Mouse (Mus musculus) kidney, embryonic 14.5 days (tissue): ENCODE measurements at regions not wholly inside any gene's neighbourhood (a gene's known extent, or its start where the extent isn't known, plus 50 kb on each side); places are given as distances from the start of the nearest gene placed in this dataset.

Experiments
- ATAC-seq: fragments of 200-750 bp; cut with Nextera tagmentation; 2 replicates; pipeline ENCODE4 v1.8.0; 2017; ENCODE audit warnings: moderate number of reproducible peaks, mild to moderate bottlenecking, moderate TSS enrichment, moderate library complexity; ENCODE audit not compliant: low FRiP score, low TSS enrichment
- H3K27ac ChIP-seq: fragments of 300-500 bp; sonication (generic); 2 replicates; pipeline ENCODE4 v1.5.1; 2014; ENCODE audit warnings: low read depth, mild to moderate bottlenecking, low read length, moderate library complexity, mixed read lengths
- H3K27me3 ChIP-seq: fragments of 300-500 bp; sonication (generic); 2 replicates; pipeline ENCODE4 v1.6.1; 2014; ENCODE audit warnings: mild to moderate bottlenecking, low read length; ENCODE audit not compliant: control insufficient read depth, insufficient read depth
- H3K36me3 ChIP-seq: fragments of 300-500 bp; sonication (generic); 2 replicates; pipeline ENCODE4 v1.6.1; 2014; ENCODE audit warnings: low read length, mixed read lengths; ENCODE audit not compliant: control insufficient read depth, insufficient read depth
- H3K4me1 ChIP-seq: fragments of 300-500 bp; sonication (generic); 2 replicates; pipeline ENCODE4 v1.6.1; 2014; ENCODE audit warnings: low read length, mixed read lengths; ENCODE audit not compliant: control insufficient read depth, insufficient read depth
- H3K4me2 ChIP-seq: fragments of 300-500 bp; sonication (generic); replicated peaks from 2 replicates; pipeline ENCODE4 v1.6.1; 2014; ENCODE audit warnings: low read depth, mild to moderate bottlenecking, low read length
- H3K4me3 ChIP-seq: fragments of 300-500 bp; sonication (generic); 2 replicates; pipeline ENCODE4 v1.5.1; 2014; ENCODE audit warnings: mild to moderate bottlenecking, low read length
- H3K9ac ChIP-seq: fragments of 300-500 bp; sonication (generic); 2 replicates; pipeline ENCODE4 v1.6.1; 2014; ENCODE audit warnings: low read depth, mild to moderate bottlenecking, low read length, moderate library complexity
- H3K9me3 ChIP-seq: fragments of 300-500 bp; sonication (generic); 2 replicates; pipeline ENCODE4 v1.6.1; 2016; ENCODE audit warnings: low read length; ENCODE audit not compliant: control insufficient read depth
- WGBS: fragments of 180-500 bp; shearing (Covaris S2); extraction: QIAGEN DNeasy Blood & Tissue Kit; methylation state at CpG from one replicate; pipeline ENCODE4 v1.1.7; 2014; 5-methylcytosine and 5-hydroxymethylcytosine counted together

DNA sequence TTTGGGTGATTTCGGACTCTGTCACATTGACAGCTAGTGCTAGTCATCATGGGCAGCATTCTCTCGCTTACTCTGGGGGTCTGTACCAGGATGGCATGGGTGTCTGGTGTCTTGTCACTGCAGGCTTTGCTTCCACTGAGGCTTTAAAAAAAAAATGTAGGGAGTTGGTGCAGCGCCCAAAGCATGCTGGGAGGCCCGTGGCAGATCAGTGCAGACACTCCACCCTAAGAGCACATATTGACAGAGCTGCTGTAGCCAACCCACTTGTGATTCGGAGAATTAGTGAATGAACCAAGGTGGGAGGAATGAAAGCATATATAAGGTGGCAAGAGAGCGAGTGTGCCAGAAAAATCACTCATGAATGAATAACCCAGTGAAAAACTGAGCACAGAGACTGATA lies 436.8 kb downstream of the Ptpru start:
- H3K4me3 ChIP-seq = no peak overlapping the region
- 89% methylated on average over 6 of the region's 6 CpGs for WGBS
- ATAC-seq = no peak
- H3K36me3 ChIP-seq = no peaks in the 10 kb centered on the region
- no peak overlapping the region for H3K27ac ChIP-seq
- peaks cover 8% of the 10 kb centered on the region; the same call in 1 of the 2 replicates for H3K4me1 ChIP-seq
- H3K27me3 ChIP-seq = no peaks in the 10 kb centered on the region
- no peaks in the 10 kb centered on the region for H3K9me3 ChIP-seq
- H3K9ac ChIP-seq = no peak overlapping the region
- no peak overlapping the region for H3K4me2 ChIP-seq

DNA sequence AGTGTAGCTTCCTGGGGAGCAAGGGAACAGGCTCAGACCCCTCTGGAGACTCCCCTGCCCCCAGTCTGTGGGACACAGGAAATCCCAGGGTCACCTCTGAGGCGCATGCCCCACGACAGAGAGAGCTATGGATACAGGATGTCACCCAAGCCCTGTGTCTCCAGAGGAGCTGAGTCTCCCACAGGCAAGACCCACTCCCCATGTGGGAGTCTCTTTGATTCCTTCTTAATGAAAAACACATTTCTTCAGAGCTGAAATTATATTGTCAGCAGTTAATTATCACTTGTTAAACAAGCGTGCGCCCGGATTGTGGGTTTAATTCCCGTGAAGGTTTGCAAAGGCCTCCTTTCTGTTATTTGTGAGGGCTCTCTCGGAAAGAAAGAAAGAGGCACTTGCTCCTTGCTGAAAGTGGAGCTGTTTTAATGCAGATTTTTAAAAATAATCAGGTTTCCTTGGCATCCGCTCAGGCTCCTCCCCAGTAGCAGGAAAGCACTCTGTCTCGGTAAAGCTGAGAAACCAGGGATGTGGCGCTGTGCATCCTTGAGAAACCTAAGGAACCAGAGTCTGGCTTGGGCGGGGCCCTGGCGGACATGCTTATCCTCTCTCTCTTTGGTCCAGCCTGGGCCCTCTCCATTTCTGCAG lies 432.6 kb downstream of the Ptpru start:
- no peak overlapping the region for H3K27ac ChIP-seq
- WGBS = 37% methylated on average over 12 of the region's 12 CpGs

DNA sequence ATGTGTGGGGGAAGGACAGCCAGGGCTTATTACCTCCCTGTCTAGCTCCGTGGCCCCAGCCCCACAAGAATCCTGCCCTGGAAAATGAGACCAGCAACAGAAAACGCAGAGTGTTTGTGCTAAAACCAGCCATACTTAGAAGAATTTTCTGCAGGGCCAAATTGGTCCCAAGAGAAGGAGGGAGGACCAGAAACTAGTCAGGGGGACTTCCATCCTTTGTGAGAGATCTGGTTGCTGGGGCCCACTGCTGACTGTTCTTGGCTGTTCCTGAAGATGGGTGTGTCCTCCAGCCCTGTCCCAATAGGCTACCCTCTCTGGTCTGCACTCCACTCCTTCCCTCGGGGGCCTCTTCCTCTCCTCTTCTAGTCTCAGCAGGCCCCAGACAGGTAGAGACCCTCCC lies 430.6 kb downstream of the Ptpru start:
- no peaks in the 10 kb centered on the region for H3K27me3 ChIP-seq
- no peaks in the 10 kb centered on the region for H3K36me3 ChIP-seq
- no peak overlapping the region for H3K9ac ChIP-seq
- H3K4me1 ChIP-seq = peaks cover 21% of the 10 kb centered on the region; the same call in 1 of the 2 replicates
- H3K9me3 ChIP-seq = no peaks in the 10 kb centered on the region
- no peak overlapping the region for H3K4me2 ChIP-seq
- no peak overlapping the region for H3K27ac ChIP-seq
- no peak for ATAC-seq
- 9% methylated on average over 3 of the region's 3 CpGs for WGBS
- H3K4me3 ChIP-seq = no peak overlapping the region

More for the DNA sequence above, 432.6 kb downstream of the Ptpru start:
- Histone ChIP-seq H3K4me2 (no peak overlapping the region), H3K27me3 (no peaks in the 10 kb centered on the region), H3K4me3 (no peak overlapping the region), H3K36me3 (no peaks in the 10 kb centered on the region), H3K4me1 (peaks cover 21% of the 10 kb centered on the region; the same call in 1 of the 2 replicates), H3K9ac (no peak overlapping the region), H3K9me3 (no peaks in the 10 kb centered on the region)
- ATAC-seq = no peak

DNA sequence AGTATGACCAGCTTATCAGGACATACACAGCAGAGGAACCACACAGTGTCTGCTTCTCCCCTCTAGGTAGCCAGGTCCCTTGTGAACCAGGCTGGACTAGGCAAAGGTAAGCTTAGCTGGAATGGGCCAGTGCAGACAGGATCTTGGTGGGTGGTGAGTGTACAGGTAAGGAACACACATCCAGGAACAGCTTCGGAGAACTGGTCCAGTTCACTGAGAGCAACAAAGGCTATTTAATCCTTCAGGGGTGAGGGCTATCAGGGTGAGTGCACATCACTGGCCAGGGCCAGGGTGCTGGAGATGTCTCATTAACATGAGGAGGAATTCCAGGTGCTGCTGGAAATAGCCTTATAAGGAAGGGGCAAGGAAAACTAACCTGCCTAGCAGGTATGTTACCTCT lies 429.4 kb downstream of the Ptpru start:
- H3K9ac ChIP-seq = no peak overlapping the region
- H3K4me3 ChIP-seq = no peak overlapping the region
- H3K4me2 ChIP-seq = no peak overlapping the region
- no peak overlapping the region for H3K27ac ChIP-seq
- no peaks in the 10 kb centered on the region for H3K27me3 ChIP-seq
- WGBS = 48% methylated on average over 1 of the region's 1 CpGs
- H3K4me1 ChIP-seq = peaks cover 21% of the 10 kb centered on the region; the same call in 1 of the 2 replicates
- H3K36me3 ChIP-seq = no peaks in the 10 kb centered on the region
- H3K9me3 ChIP-seq = no peaks in the 10 kb centered on the region
- ATAC-seq = peak; percentile 29; the same call in 1 of the 2 replicates

DNA sequence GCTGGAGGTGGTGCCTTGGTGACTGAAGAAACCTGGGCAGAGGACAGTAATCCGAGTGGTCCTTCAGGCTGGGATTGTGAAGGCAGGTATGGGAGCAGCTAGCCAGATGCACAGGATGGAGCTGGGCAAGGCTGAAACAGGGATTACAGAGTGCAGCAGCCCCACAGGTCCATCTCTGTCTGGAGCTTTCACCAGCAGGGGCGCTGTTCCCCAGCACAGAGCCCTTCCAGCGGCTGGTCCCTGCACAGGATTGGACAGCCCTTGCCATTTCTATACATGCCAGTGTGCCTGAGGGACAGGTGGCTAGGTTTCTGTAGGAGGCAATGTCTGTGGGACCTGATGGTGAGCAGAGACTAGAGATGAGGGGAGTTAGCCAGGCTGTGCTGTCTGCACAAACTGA lies 428.3 kb downstream of the Ptpru start:
- no peak overlapping the region for H3K9ac ChIP-seq
- ATAC-seq = 0 out of 2 replicates have a peak, but pooled peaks have one; percentile 55
- H3K4me3 ChIP-seq = no peak overlapping the region
- no peaks in the 10 kb centered on the region for H3K27me3 ChIP-seq
- peaks cover 21% of the 10 kb centered on the region; the same call in 1 of the 2 replicates for H3K4me1 ChIP-seq
- no peaks in the 10 kb centered on the region for H3K36me3 ChIP-seq
- H3K4me2 ChIP-seq = no peak overlapping the region
- no peak overlapping the region for H3K27ac ChIP-seq
- H3K9me3 ChIP-seq = no peaks in the 10 kb centered on the region
- 39% methylated on average over 3 of the region's 3 CpGs for WGBS

DNA sequence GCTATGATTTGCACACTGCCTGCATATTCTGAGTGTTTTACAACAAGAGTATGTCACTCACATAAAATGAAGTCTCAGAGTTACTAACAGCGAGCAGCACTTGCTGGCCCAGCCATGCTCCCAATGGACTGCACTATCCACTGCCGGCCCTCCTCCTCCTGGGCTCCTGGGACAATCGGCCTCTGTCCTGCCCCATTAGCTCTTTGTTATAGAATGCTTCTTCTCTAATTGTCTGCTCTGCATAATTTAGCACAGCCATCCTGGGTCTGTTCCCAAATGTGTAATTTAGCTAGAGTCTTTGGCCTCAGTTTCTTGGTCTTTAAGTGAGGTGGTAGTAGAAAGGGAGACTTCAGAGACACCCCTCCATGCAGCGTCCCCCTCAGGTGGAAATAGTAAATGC lies 426.2 kb downstream of the Ptpru start:
- peaks cover 12% of the 10 kb centered on the region; the same call in 1 of the 2 replicates for H3K4me1 ChIP-seq
- WGBS = 48% methylated on average over 4 of the region's 4 CpGs
- no peaks in the 10 kb centered on the region for H3K9me3 ChIP-seq
- no peak overlapping the region for H3K27ac ChIP-seq
- no peaks in the 10 kb centered on the region for H3K36me3 ChIP-seq
- no peak overlapping the region for H3K4me3 ChIP-seq
- ATAC-seq = no peak
- no peak overlapping the region for H3K4me2 ChIP-seq
- H3K9ac ChIP-seq = no peak overlapping the region
- no peaks in the 10 kb centered on the region for H3K27me3 ChIP-seq

DNA sequence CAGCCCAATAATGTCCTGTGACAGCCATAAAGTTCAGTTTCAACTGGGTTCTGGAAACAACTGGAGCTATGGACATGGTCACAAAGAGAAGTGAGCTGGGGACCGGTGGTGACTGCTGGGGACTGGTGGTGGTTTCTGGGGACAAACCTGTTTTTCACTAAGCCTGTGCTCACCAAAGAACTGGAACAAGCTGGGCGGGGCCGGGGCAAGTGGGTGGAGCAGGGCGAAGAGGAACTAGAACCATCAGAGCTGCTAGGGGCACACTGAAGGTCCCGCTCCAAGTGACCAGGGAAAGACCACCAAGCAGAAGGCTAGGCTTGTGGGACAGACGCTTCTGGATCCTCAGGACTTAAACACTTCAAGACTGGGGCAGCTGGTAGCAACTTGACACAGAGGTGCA lies 424.7 kb downstream of the Ptpru start:
- 75% methylated on average over 6 of the region's 6 CpGs for WGBS

DNA sequence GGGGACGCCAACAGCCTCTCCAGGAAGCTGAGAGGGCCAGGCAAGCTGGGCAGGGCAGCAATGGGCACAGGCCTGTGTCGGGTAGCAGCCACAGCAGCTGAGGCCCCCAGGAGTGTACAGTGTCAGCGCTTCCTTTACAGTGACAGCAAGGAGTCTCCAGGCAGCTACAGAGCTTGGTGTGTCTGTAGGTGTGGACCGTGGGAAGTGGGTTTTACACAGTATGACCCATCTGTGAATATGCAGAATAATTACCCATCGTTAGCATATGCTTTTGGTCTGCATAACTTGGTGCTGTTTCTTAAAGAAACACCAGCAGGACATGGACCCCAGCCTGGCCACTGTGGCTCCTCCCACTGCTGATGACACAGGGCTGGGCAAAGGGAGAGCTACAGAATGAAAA lies 422.6 kb downstream of the Ptpru start:
- 74% methylated on average over 5 of the region's 5 CpGs for WGBS
- Histone ChIP-seq H3K9me3 (no peaks in the 10 kb centered on the region), H3K9ac (no peak overlapping the region), H3K4me3 (no peak overlapping the region), H3K4me2 (no peak overlapping the region), H3K4me1 (no peaks in the 10 kb centered on the region), H3K36me3 (no peaks in the 10 kb centered on the region), H3K27ac (no peak overlapping the region), H3K27me3 (no peaks in the 10 kb centered on the region)
- no peak for ATAC-seq

More for the DNA sequence above, 424.7 kb downstream of the Ptpru start:
- Histone ChIP-seq H3K4me2 (no peak overlapping the region), H3K27me3 (no peaks in the 10 kb centered on the region), H3K4me1 (no peaks in the 10 kb centered on the region), H3K9ac (no peak overlapping the region), H3K27ac (no peak overlapping the region), H3K9me3 (no peaks in the 10 kb centered on the region), H3K36me3 (no peaks in the 10 kb centered on the region), H3K4me3 (no peak overlapping the region)
- ATAC-seq = no peak

DNA sequence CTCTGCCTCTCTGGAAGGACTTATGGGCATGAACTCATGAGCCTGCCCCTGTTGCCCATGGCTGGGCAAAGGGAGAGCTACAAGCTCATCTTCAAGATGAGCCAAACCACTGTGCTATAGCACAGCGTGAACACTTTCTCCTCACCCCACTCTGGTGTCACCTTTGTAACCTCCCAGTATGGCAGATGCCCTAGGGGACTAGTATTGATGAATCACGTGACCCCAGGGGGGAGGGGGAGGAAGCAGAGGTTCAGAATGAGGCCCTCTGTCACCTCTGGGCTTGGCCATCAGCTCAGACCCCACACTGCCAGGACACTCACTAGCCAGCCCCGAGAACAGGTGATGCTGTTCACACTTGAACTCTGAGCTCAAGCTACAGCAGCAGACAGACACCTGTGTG lies 421.9 kb downstream of the Ptpru start:
- Histone ChIP-seq H3K27me3 (no peaks in the 10 kb centered on the region), H3K9me3 (no peaks in the 10 kb centered on the region), H3K27ac (no peak overlapping the region), H3K9ac (no peak overlapping the region), H3K4me2 (no peak overlapping the region), H3K4me1 (no peaks in the 10 kb centered on the region), H3K4me3 (no peak overlapping the region), H3K36me3 (no peaks in the 10 kb centered on the region)
- 37% methylated on average over 3 of the region's 3 CpGs for WGBS
- ATAC-seq = no peak
